Mouse (Mus musculus): ENCODE data around the gene Klf16. TPM values are rescaled to one million over a fixed set of nuclear protein-coding genes. Genes with fewer than 3 reads are reported as not detected.

Klf16 gene
- polyA plus RNA-seq (2015; fragmentation: Nextera tagmentation; extraction: Ambion mirVana) = 4.7 and 6.4 TPM in 2 replicates

DNA sequence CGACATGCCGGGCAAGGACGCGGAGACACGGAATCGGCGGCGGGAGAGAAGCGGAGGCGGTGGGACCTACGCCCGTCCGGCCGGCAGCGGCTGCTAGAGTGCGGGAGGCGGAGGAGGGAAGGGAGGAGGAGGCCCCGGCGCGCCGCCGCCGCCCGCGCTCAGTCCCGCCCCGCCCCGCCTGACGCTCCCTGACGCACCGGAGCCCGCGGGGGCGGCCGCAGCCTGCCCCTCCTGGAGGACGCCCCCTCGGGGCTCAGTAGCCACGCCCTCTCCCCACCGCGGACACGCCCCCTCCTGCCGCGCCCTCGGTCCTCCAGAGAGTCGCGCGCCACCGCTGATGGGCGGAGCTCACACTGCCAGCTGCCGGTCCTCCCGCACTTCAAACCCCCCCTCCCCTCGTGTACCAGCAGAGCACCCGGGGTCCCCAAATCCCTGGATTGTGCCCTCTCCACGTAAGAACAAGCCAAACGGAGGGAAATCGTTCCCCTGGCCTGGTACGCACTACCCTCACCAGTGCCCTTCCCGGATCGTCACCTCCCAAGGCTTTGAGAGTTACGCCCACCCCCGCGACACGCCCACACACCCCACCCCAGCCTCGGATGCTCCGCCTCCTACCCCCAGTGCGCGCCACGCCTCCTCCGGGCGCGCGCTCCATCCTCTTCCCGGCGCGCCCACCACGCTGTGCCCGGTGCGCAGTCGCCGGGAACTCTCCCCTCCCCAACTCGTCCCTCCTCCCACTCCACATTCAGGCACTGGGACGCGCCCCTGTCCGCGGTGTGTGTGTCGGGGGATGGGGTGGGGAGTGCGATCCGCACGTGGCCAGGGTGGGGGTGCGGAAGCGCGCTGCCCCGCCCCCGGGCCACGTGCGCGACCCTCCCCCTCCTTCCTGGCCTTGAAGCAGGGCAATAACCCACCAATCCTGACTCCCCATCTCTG is at the start of gene Klf16:
Klf16 (minus strand) TSS at position 127 of the 936 bp plus-strand sequence.
- H3K4me2 ChIP-seq = peak within 1 kb of the TSS; percentile 91

DNA sequence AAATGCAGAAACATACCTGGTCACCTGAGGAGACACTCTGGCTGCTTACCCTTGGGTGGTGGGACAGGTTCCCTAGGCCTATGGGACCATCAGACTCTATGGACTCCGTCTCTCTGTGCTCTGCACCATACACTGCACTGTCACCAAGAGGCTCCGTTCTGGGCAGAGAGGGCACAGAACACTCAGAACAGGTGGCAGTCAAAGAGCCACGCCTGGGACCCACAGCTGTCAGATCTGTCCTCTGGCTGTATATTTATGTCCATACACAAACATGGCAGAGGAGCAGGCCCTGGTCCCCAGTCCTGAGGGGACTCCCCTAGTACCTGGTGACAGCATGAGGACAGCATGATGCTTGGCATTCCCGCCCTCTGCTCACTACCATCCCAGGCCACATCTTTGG is 48.6 kb upstream of the Klf16 start:
- Histone ChIP-seq H3K9ac (no peak overlapping the region), H3K9me3 (replicated peaks) (no peaks in the 10 kb centered on the region), H3K4me1 (replicated peaks) (peaks cover 70% of the 10 kb centered on the region), H3K27me3 (no peaks in the 10 kb centered on the region), H3K4me2 (no peak overlapping the region), H3K4me3 (no peak overlapping the region), H3K36me3 (no peaks in the 10 kb centered on the region), H3K27ac (no peak overlapping the region)
- 91% methylated on average over 4 of the region's 4 CpGs for WGBS
- ATAC-seq (replicated peaks; ENCODE audit: insufficient number of reproducible peaks, insufficient read depth, low FRiP score, low read depth) = no peak

More for the DNA sequence above, at the start of gene Klf16:
- ATAC-seq (replicated peaks; ENCODE audit: insufficient number of reproducible peaks, insufficient read depth, low FRiP score, low read depth) = peak; percentile 85
- H3K9me3 ChIP-seq (replicated peaks) = no peaks in the 10 kb centered on the region
- no peaks in the 10 kb centered on the region for H3K27me3 ChIP-seq
- H3K4me1 ChIP-seq (replicated peaks) = peaks cover 53% of the 10 kb centered on the region
- H3K27ac ChIP-seq = peak within 1 kb of the TSS; percentile 94
- H3K36me3 ChIP-seq = 0 out of 2 replicates have a peak, but pooled peaks cover 5% of the 10 kb centered on the region
- under 1% methylated on average over 86 of the region's 97 CpGs for WGBS
- peak within 1 kb of the TSS; percentile 80 for H3K9ac ChIP-seq
- peak within 1 kb of the TSS; percentile 89 for H3K4me3 ChIP-seq

DNA sequence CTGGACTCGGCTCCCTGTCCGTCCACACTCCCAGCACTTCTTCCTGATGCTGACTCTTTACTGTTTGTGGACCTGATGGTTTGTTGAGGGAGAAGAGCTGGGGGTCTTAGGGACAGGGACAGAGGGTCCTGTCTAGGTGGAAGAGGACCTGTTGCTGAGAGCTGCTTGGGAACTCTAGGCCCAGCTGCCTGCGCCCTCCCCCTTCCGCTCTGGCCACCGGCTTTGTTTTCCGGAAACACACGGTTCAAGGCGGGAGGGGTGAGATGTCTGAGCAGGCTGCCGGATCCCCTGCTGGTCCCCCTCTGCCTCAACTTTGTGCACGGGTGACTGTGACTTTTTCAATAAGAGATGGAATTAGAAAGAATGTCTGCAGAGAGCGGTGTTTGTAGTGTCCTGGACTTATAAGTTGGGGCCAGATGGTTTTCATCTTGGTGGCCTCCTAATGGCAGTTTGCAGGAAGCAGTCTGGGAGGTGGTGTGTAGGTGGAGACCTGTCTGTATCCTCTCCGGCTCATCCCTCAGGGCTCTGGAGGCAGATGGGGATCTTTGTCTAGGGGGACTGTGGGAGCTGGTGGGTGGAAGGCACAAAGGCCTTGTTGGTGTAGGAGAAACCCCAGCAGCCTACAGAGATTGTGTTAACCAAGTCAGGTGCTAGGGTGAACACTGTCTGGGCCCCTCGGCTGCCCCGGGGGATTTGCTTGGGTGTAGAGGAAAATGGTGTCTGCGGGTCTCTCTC is 46.5 kb upstream of the Klf16 start:
- Histone ChIP-seq H3K4me2 (peak overlapping the region; percentile 78), H3K4me3 (peak overlapping the region; percentile 90), H3K36me3 (no peaks in the 10 kb centered on the region), H3K4me1 (replicated peaks) (peaks cover 52% of the 10 kb centered on the region), H3K9ac (peak overlapping the region; percentile 94), H3K9me3 (replicated peaks) (no peaks in the 10 kb centered on the region), H3K27me3 (no peaks in the 10 kb centered on the region), H3K27ac (peak overlapping the region; percentile 97)
- no peak for ATAC-seq (replicated peaks; ENCODE audit: insufficient number of reproducible peaks, insufficient read depth, low FRiP score, low read depth)
- WGBS = 12% methylated on average over 15 of the region's 15 CpGs

DNA sequence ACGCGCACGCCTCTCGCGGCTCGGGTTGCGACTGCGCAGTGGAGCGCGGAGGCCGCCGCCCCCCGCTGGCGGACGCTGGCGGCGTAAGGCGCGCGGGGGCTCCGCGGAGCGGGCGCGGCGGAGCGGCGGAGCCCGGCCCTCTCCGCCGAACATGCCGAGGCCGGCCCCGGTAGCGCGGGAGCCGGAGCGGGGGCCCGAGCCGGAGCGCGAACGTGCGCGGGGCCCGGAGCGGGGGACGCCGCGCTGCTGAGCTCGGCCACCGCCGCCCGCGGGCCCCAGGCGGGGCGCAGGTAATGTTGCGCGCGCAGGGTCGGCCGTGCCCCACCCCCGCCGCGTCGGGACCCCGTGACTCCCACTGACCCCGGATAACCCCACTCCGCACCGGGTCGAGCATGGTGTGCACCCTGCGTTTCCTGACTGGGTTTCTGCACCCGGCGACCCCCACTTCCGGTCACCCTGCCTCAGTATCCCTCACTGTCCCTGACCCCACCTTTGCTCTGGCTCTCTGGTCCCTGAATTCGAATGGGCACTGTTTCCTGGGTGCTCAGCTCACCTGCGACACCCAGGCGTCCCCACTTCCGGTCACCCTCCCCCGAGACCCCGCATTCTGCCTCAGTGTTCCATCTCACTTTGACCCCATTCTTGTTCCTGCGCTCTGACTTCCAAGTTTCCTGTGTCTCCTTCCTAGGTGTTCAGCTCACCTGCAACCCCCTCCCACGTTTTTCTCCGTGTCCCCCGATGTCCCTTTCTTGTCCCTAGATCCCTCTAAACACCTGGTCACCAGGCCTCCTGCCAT is 45.7 kb upstream of the Klf16 start, which contains the start of gene Csnk1g2:
Csnk1g2 (plus strand) TSS at position 178 of the 796 bp plus-strand sequence.
- peak within 1 kb of the TSS; percentile 90 for H3K4me3 ChIP-seq
- peak; percentile 1; the same call in 1 of the 2 replicates for ATAC-seq (replicated peaks; ENCODE audit: insufficient number of reproducible peaks, insufficient read depth, low FRiP score, low read depth)
- peaks cover 52% of the 10 kb centered on the region for H3K4me1 ChIP-seq (replicated peaks)
- H3K27me3 ChIP-seq = no peaks in the 10 kb centered on the region
- peak within 1 kb of the TSS; percentile 78 for H3K4me2 ChIP-seq
- peak within 1 kb of the TSS; percentile 94 for H3K9ac ChIP-seq
- H3K27ac ChIP-seq = peak within 1 kb of the TSS; percentile 97
- H3K9me3 ChIP-seq (replicated peaks) = no peaks in the 10 kb centered on the region
- WGBS = under 1% methylated on average over 66 of the region's 85 CpGs
- H3K36me3 ChIP-seq = no peaks in the 10 kb centered on the region

DNA sequence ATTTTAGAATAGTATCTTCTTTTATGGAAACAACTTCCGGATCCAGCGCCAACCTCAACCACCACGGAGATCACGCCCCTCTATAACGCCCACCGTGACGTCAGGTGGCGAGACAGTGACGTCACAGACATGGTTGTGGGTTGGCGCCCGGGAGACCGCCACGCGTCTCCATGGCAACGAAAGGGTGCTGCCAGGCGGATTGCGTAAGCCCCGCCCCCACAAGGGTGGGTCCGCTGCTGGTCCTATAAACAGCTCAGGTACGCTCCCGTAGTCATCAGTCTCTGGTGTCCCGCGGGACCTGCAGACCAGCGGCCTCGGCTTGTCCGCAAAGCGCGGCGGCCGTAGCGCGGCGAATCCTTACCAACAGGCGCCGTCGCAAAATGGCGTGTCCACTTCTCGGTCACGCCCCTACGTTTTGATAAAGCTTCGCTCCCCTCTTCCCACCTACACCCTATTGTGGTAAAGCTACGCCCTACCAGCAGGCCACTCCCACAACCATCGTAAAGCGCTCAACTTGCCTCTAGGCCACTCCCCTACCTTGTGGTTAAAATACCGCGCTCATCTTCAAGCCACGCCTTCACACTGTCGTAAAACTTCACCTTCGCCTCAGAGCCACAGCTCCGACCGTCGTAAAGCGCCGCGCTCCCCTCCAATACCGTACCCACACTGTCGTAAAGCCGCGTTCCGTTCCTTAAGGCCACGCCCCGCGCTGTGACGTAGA is 45.0 kb upstream of the Klf16 start:
- H3K9me3 ChIP-seq (replicated peaks) = no peaks in the 10 kb centered on the region
- H3K4me1 ChIP-seq (replicated peaks) = peaks cover 44% of the 10 kb centered on the region
- H3K27me3 ChIP-seq = no peaks in the 10 kb centered on the region
- WGBS = under 1% methylated on average over 64 of the region's 64 CpGs
- peak overlapping the region; percentile 67 for H3K4me2 ChIP-seq
- H3K9ac ChIP-seq = peak overlapping the region; percentile 53
- H3K36me3 ChIP-seq = no peaks in the 10 kb centered on the region
- H3K27ac ChIP-seq = peak overlapping the region; percentile 97
- ATAC-seq (replicated peaks; ENCODE audit: insufficient number of reproducible peaks, insufficient read depth, low FRiP score, low read depth) = peak; percentile 97
- H3K4me3 ChIP-seq = peak overlapping the region; percentile 90

DNA sequence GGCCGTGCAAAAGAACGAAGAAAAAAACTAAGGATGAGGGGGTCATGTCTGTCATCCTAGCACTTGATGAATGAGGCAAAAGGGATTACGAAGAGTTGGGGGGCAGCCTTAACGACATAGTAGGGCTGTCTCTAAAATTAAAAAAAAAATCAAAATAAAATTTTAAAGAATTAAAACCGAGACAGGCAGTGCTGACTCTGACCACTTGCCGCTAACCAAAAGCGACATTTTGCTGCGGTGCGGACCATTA is 44.5 kb upstream of the Klf16 start:
- H3K36me3 ChIP-seq = no peaks in the 10 kb centered on the region
- H3K4me1 ChIP-seq (replicated peaks) = peaks cover 41% of the 10 kb centered on the region
- H3K27ac ChIP-seq = peak overlapping the region; percentile 97
- H3K4me2 ChIP-seq = peak overlapping the region; percentile 67
- no peaks in the 10 kb centered on the region for H3K9me3 ChIP-seq (replicated peaks)
- peak overlapping the region; percentile 53 for H3K9ac ChIP-seq
- ATAC-seq (replicated peaks; ENCODE audit: insufficient number of reproducible peaks, insufficient read depth, low FRiP score, low read depth) = no peak
- H3K27me3 ChIP-seq = no peaks in the 10 kb centered on the region
- H3K4me3 ChIP-seq = peak overlapping the region; percentile 90
- 3% methylated on average over 9 of the region's 9 CpGs for WGBS

DNA sequence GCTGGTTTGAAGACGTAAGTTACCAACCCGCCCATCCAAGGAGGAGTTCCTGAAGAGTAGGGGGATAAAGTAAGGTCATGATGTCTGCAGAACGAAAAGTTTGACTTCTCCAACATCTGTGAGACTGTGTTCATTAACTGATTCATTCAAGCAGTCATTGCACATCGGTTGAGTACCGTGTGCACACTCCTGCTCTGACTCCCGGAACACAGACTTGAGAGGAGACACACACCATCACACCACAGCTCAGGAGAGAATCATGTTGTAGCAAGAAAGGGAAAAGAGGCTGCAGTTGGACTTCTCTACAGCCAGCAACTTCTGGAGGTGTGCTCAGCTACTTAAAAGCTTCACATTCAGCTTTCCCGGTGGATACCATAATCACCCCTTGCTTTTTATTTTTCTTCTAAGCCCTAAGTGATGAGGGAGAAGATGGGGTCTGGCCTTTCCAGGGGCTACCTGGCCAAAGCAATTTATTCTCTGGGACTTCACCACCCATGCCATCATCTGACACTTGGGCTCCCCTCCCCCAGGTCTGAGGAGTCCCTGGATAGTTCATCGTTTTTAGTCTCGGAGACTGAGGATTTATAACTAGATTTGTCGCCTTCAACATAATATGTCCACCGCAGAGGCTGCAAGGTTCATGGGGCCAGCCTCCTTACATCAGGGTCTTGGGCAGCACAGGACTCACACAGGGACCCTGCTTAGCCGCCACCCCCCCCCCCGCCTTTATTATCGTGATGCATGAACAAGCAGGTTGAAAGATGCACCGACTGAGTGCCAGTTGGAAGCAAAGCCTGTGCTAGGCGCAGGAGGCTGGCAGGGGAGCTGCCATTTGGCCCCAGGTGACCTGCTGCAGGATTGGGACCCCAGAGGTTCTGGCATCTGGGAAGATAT is 43.9 kb upstream of the Klf16 start:
- Histone ChIP-seq H3K4me1 (replicated peaks) (peaks cover 37% of the 10 kb centered on the region), H3K4me3 (peak overlapping the region; percentile 90), H3K27me3 (no peaks in the 10 kb centered on the region), H3K9ac (peak overlapping the region; percentile 53), H3K9me3 (replicated peaks) (no peaks in the 10 kb centered on the region), H3K36me3 (peaks cover under 1% of the 10 kb centered on the region), H3K27ac (peak overlapping the region; percentile 97), H3K4me2 (peak overlapping the region; percentile 67)
- 53% methylated on average over 16 of the region's 16 CpGs for WGBS
- no peak for ATAC-seq (replicated peaks; ENCODE audit: insufficient number of reproducible peaks, insufficient read depth, low FRiP score, low read depth)

DNA sequence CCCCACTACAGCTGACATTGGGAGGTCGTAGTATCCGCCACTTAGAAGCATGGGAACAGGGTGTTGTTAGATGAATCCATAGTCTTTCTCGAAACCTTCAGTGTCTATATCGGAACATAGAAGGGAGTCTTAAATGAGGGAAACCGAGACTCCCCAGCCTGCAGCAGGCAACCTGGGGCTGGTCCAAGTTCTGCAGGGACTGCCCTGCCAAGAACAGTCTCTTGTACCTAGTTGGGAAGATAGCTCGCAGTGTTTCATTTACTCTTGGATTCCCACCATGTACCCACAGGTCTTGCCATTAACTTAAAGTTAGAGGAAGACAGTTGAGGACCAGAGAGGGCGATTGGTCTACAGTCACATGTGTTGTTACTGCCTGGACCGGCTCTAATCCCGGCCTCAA is 43.2 kb upstream of the Klf16 start:
- no peak overlapping the region for H3K27ac ChIP-seq
- no peaks in the 10 kb centered on the region for H3K27me3 ChIP-seq
- H3K4me1 ChIP-seq (replicated peaks) = peaks cover 31% of the 10 kb centered on the region
- no peak for ATAC-seq (replicated peaks; ENCODE audit: insufficient number of reproducible peaks, insufficient read depth, low FRiP score, low read depth)
- peaks cover 8% of the 10 kb centered on the region for H3K36me3 ChIP-seq
- 83% methylated on average over 9 of the region's 9 CpGs for WGBS
- H3K9me3 ChIP-seq (replicated peaks) = no peaks in the 10 kb centered on the region
- no peak overlapping the region for H3K4me2 ChIP-seq
- no peak overlapping the region for H3K4me3 ChIP-seq
- no peak overlapping the region for H3K9ac ChIP-seq

DNA sequence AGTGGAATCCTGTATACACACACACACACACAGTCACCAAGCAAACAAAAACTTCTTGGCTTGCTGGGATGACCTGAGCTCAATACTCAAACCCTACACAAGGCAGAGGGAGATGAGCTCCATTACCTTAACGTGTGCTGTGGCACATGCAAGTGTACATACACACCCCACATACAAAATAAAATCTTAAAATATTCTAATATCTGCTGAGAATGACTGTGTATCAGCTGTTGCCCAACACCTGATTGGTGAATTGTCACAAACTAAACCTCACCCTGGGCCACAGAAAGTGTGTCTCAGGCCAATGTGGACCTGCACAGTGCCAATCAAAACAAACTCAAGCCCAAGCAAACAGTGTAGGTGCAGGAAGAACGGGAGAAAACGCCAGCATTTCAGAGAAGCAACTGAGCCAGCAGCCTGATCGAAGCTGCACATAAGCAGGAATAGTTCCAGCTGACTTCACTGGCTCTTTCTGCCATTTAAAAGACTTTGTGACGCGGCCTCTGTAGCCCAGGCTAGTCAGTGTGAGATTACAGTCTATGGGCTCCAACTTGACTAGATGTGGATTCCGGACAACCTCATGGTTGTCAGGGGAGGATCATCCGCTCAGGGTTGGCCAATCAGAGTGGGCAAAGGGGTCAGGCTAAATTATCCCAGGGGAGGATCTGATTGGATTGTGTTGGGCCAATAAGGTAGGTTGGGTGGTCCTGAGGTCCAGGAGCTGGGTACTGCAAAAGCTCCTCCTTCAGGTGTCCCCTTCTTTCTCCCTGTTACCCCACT is 42.5 kb upstream of the Klf16 start:
- ATAC-seq (replicated peaks; ENCODE audit: insufficient number of reproducible peaks, insufficient read depth, low FRiP score, low read depth) = no peak
- H3K4me2 ChIP-seq = no peak overlapping the region
- no peak overlapping the region for H3K4me3 ChIP-seq
- WGBS = 34% methylated on average over 8 of the region's 8 CpGs
- no peak overlapping the region for H3K9ac ChIP-seq
- peaks cover 15% of the 10 kb centered on the region for H3K36me3 ChIP-seq
- H3K27ac ChIP-seq = no peak overlapping the region
- H3K4me1 ChIP-seq (replicated peaks) = peaks cover 24% of the 10 kb centered on the region
- H3K9me3 ChIP-seq (replicated peaks) = no peaks in the 10 kb centered on the region
- H3K27me3 ChIP-seq = no peaks in the 10 kb centered on the region

Data from heart, embryonic 15.5 days (tissue).